Mouse (Mus musculus): ENCODE data around the gene Ier2.

Gene Ier2

GRCm38 (mm10) chr8:84661961-84662571 lies 586 bp downstream of the Ier2 start:
- DNase-seq (ENCODE audit: low read depth, low spot score) = peak; percentile 43

- DNase-seq (ENCODE audit: low read depth, low spot score) = peak; percentile 40
These were observed 1.2 kb downstream of the Ier2 start for GRCm38 (mm10) chr8:84661458-84661871.

GRCm38 (mm10) chr8:84660819-84661457 lies 1.7 kb downstream of the Ier2 start:
- DNase-seq (ENCODE audit: low read depth, low spot score) = peak; percentile 80

- peak; percentile 82 for DNase-seq (ENCODE audit: low read depth, low spot score)
These were observed 2.5 kb downstream of the Ier2 start for GRCm38 (mm10) chr8:84659936-84660818.

- no peak for DNase-seq (ENCODE audit: low read depth, low spot score)
These were observed 3.7 kb downstream of the Ier2 start for GRCm38 (mm10) chr8:84658951-84659350.

GRCm38 (mm10) chr8:84657680-84658079 lies 5.0 kb downstream of the Ier2 start:
- DNase-seq (ENCODE audit: low read depth, low spot score) = no peak

- no peak for DNase-seq (ENCODE audit: low read depth, low spot score)
These were observed 5.4 kb downstream of the Ier2 start for GRCm38 (mm10) chr8:84657203-84657602.

- DNase-seq (ENCODE audit: low read depth, low spot score) = peak; percentile 89
These were observed 6.0 kb downstream of the Ier2 start for GRCm38 (mm10) chr8:84656641-84657126.

- peak; percentile 96 for DNase-seq (ENCODE audit: low read depth, low spot score)
These were observed 6.5 kb downstream of the Ier2 start for GRCm38 (mm10) chr8:84656191-84656525.

GRCm38 (mm10) chr8:84655336-84656190 lies 7.1 kb downstream of the Ier2 start:
- DNase-seq (ENCODE audit: low read depth, low spot score) = peak; percentile 94

GRCm38 (mm10) chr8:84654597-84654996 lies 8.1 kb downstream of the Ier2 start:
- DNase-seq (ENCODE audit: low read depth, low spot score) = no peak

GRCm38 (mm10) chr8:84653092-84653631 lies 9.5 kb downstream of the Ier2 start:
- no peak for DNase-seq (ENCODE audit: low read depth, low spot score)

GRCm38 (mm10) chr8:84650213-84650612 lies 12.4 kb downstream of the Ier2 start:
- no peak for DNase-seq (ENCODE audit: low read depth, low spot score)

- DNase-seq (ENCODE audit: low read depth, low spot score) = peak; percentile 70
These were observed 15.2 kb downstream of the Ier2 start for GRCm38 (mm10) chr8:84647461-84647901.

GRCm38 (mm10) chr8:84646800-84647199 lies 15.9 kb downstream of the Ier2 start:
- DNase-seq (ENCODE audit: low read depth, low spot score) = no peak

GRCm38 (mm10) chr8:84643019-84643418 lies 19.6 kb downstream of the Ier2 start:
- DNase-seq (ENCODE audit: low read depth, low spot score) = no peak

- DNase-seq (ENCODE audit: low read depth, low spot score) = no peak
These were observed 20.9 kb downstream of the Ier2 start for GRCm38 (mm10) chr8:84641578-84642361.

- no peak for DNase-seq (ENCODE audit: low read depth, low spot score)
These were observed 21.9 kb downstream of the Ier2 start for GRCm38 (mm10) chr8:84640617-84641294.

- DNase-seq (ENCODE audit: low read depth, low spot score) = no peak
These were observed 22.6 kb downstream of the Ier2 start for GRCm38 (mm10) chr8:84640010-84640588.

All from forelimb bud, embryonic 11.5 days (tissue).